Mouse (Mus musculus): Measurements from ENCODE around the gene Gata5. TPM values are rescaled to one million over a fixed set of nuclear protein-coding genes. Genes with fewer than 3 reads are reported as not detected.
A peak's percentile ranks its signal among the peaks of the same experiment; 100 is the strongest.

The Gata5 gene
- polyA plus RNA-seq, 1 experiment from 2014 or later = 0.25 TPM

- peaks cover 45% of the 10 kb centered on the region for H3K27me3 ChIP-seq (ENCODE audit: insufficient read depth, poor library complexity, severe bottlenecking)
- no peak for DNase-seq (ENCODE audit: low spot score)
- 71% methylated on average over 8 of the region's 8 CpGs for whole genome bisulfite sequencing
- peaks cover 12% of the 10 kb centered on the region for H3K4me1 ChIP-seq (replicated peaks)
- no peaks in the 10 kb centered on the region for H3K36me3 ChIP-seq
- no peak overlapping the region for H3K4me3 ChIP-seq
- 0 out of 2 replicates have a peak overlapping the region, but pooled peaks have one; percentile 12 for H3K27ac ChIP-seq
- no peaks in the 10 kb centered on the region for H3K9me3 ChIP-seq
Measured at GRCm38 (mm10) chr2:180341229-180341628, 6.7 kb upstream of the Gata5 start.

GRCm38 (mm10) chr2:180339886-180340285 lies 5.4 kb upstream of the Gata5 start:
- H3K4me3 ChIP-seq = no peak overlapping the region
- peaks cover 59% of the 10 kb centered on the region for H3K27me3 ChIP-seq (ENCODE audit: insufficient read depth, poor library complexity, severe bottlenecking)
- no peaks in the 10 kb centered on the region for H3K36me3 ChIP-seq
- no peaks in the 10 kb centered on the region for H3K9me3 ChIP-seq
- no peak for DNase-seq (ENCODE audit: low spot score)
- no peak overlapping the region for H3K27ac ChIP-seq
- 84% methylated on average over 11 of the region's 11 CpGs for WGBS
- H3K4me1 ChIP-seq (replicated peaks) = peaks cover 17% of the 10 kb centered on the region

- Histone ChIP-seq H3K27me3 (ENCODE audit: insufficient read depth, poor library complexity, severe bottlenecking) (peaks cover 98% of the 10 kb centered on the region), H3K27ac (peak overlapping the region; percentile 47; the same call in 1 of the 2 replicates), H3K36me3 (no peaks in the 10 kb centered on the region), H3K4me3 (peak overlapping the region; percentile 54), H3K9me3 (no peaks in the 10 kb centered on the region), H3K4me1 (replicated peaks) (peaks cover 29% of the 10 kb centered on the region)
- DNase-seq (ENCODE audit: low spot score) = peak; percentile 48
- under 1% methylated on average over 69 of the region's 69 CpGs for WGBS
Measured at GRCm38 (mm10) chr2:180333778-180334550, 535 bp downstream of the Gata5 start.

- no peaks in the 10 kb centered on the region for H3K9me3 ChIP-seq
- no peaks in the 10 kb centered on the region for H3K36me3 ChIP-seq
- no peak overlapping the region for H3K27ac ChIP-seq
- peaks cover 55% of the 10 kb centered on the region for H3K27me3 ChIP-seq (ENCODE audit: insufficient read depth, poor library complexity, severe bottlenecking)
- peaks cover 10% of the 10 kb centered on the region for H3K4me1 ChIP-seq (replicated peaks)
- DNase-seq (ENCODE audit: low spot score) = no peak
- 89% methylated on average over 1 of the region's 1 CpGs for WGBS
- H3K4me3 ChIP-seq = no peak overlapping the region
Measured at GRCm38 (mm10) chr2:180329466-180329865, 5.0 kb downstream of the Gata5 start.

GRCm38 (mm10) chr2:180322674-180323355 lies 11.7 kb downstream of the Gata5 start:
- WGBS = 24% methylated on average over 14 of the region's 14 CpGs
- DNase-seq (ENCODE audit: low spot score) = no peak
- no peaks in the 10 kb centered on the region for H3K9me3 ChIP-seq
- H3K27ac ChIP-seq = no peak overlapping the region
- no peaks in the 10 kb centered on the region for H3K36me3 ChIP-seq
- H3K27me3 ChIP-seq (ENCODE audit: insufficient read depth, poor library complexity, severe bottlenecking) = peaks cover 10% of the 10 kb centered on the region; the same call in 1 of the 2 replicates
- H3K4me3 ChIP-seq = no peak overlapping the region
- H3K4me1 ChIP-seq (replicated peaks) = peaks cover 17% of the 10 kb centered on the region

GRCm38 (mm10) chr2:180320216-180320615 lies 14.3 kb downstream of the Gata5 start:
- Histone ChIP-seq H3K36me3 (no peaks in the 10 kb centered on the region), H3K27me3 (ENCODE audit: insufficient read depth, poor library complexity, severe bottlenecking) (peaks cover 15% of the 10 kb centered on the region; the same call in 1 of the 2 replicates), H3K9me3 (no peaks in the 10 kb centered on the region), H3K4me1 (replicated peaks) (peaks cover 17% of the 10 kb centered on the region), H3K4me3 (no peak overlapping the region), H3K27ac (no peak overlapping the region)
- no peak for DNase-seq (ENCODE audit: low spot score)
- WGBS = 71% methylated on average over 4 of the region's 4 CpGs

GRCm38 (mm10) chr2:180317591-180317990 lies 16.9 kb downstream of the Gata5 start:
- Histone ChIP-seq H3K27ac (no peak overlapping the region), H3K4me1 (replicated peaks) (peaks cover 9% of the 10 kb centered on the region), H3K4me3 (no peak overlapping the region), H3K36me3 (no peaks in the 10 kb centered on the region), H3K27me3 (ENCODE audit: insufficient read depth, poor library complexity, severe bottlenecking) (peaks cover 12% of the 10 kb centered on the region; the same call in 1 of the 2 replicates), H3K9me3 (no peaks in the 10 kb centered on the region)
- DNase-seq (ENCODE audit: low spot score) = no peak
- 85% methylated on average over 7 of the region's 7 CpGs for WGBS

GRCm38 (mm10) chr2:180314292-180314691 lies 20.2 kb downstream of the Gata5 start:
- Histone ChIP-seq H3K36me3 (no peaks in the 10 kb centered on the region), H3K4me3 (no peak overlapping the region)
- WGBS = 85% methylated on average over 2 of the region's 2 CpGs

GRCm38 (mm10) chr2:180311147-180311546 lies 23.4 kb downstream of the Gata5 start:
- no peak overlapping the region for H3K27ac ChIP-seq
- no peaks in the 10 kb centered on the region for H3K4me1 ChIP-seq (replicated peaks)
- 81% methylated on average over 4 of the region's 4 CpGs for WGBS
- H3K27me3 ChIP-seq (ENCODE audit: insufficient read depth, poor library complexity, severe bottlenecking) = no peaks in the 10 kb centered on the region; the same call in 1 of the 2 replicates
- no peaks in the 10 kb centered on the region for H3K9me3 ChIP-seq
- H3K36me3 ChIP-seq = no peaks in the 10 kb centered on the region
- DNase-seq (ENCODE audit: low spot score) = no peak
- no peak overlapping the region for H3K4me3 ChIP-seq

More at GRCm38 (mm10) chr2:180314292-180314691, 20.2 kb downstream of the Gata5 start:
- Histone ChIP-seq H3K27me3 (ENCODE audit: insufficient read depth, poor library complexity, severe bottlenecking) (peaks cover 12% of the 10 kb centered on the region; the same call in 1 of the 2 replicates), H3K9me3 (no peaks in the 10 kb centered on the region), H3K27ac (no peak overlapping the region), H3K4me1 (replicated peaks) (no peaks in the 10 kb centered on the region)
- no peak for DNase-seq (ENCODE audit: low spot score)

GRCm38 (mm10) chr2:180307680-180308079 lies 26.8 kb downstream of the Gata5 start:
- Histone ChIP-seq H3K27ac (no peak overlapping the region), H3K27me3 (ENCODE audit: insufficient read depth, poor library complexity, severe bottlenecking) (no peaks in the 10 kb centered on the region; the same call in 1 of the 2 replicates), H3K4me1 (replicated peaks) (no peaks in the 10 kb centered on the region), H3K9me3 (no peaks in the 10 kb centered on the region), H3K4me3 (no peak overlapping the region), H3K36me3 (no peaks in the 10 kb centered on the region)
- 57% methylated on average over 2 of the region's 2 CpGs for WGBS
- no peak for DNase-seq (ENCODE audit: low spot score)

GRCm38 (mm10) chr2:180306423-180307168 lies 27.9 kb downstream of the Gata5 start:
- Histone ChIP-seq H3K36me3 (no peaks in the 10 kb centered on the region), H3K4me3 (no peak overlapping the region), H3K27me3 (ENCODE audit: insufficient read depth, poor library complexity, severe bottlenecking) (no peaks in the 10 kb centered on the region; the same call in 1 of the 2 replicates), H3K27ac (no peak overlapping the region), H3K9me3 (no peaks in the 10 kb centered on the region), H3K4me1 (replicated peaks) (no peaks in the 10 kb centered on the region)
- no peak for DNase-seq (ENCODE audit: low spot score)
- 91% methylated on average over 8 of the region's 8 CpGs for WGBS

- no peaks in the 10 kb centered on the region; the same call in 1 of the 2 replicates for H3K27me3 ChIP-seq (ENCODE audit: insufficient read depth, poor library complexity, severe bottlenecking)
- WGBS = 74% methylated on average over 2 of the region's 2 CpGs
- no peak overlapping the region for H3K27ac ChIP-seq
- H3K4me3 ChIP-seq = no peak overlapping the region
- DNase-seq (ENCODE audit: low spot score) = no peak
- H3K9me3 ChIP-seq = no peaks in the 10 kb centered on the region
- H3K4me1 ChIP-seq (replicated peaks) = no peaks in the 10 kb centered on the region
- no peaks in the 10 kb centered on the region for H3K36me3 ChIP-seq
Measured at GRCm38 (mm10) chr2:180306009-180306408, 28.5 kb downstream of the Gata5 start.
